Mouse (Mus musculus): ENCODE data around the gene Ptpn23. TPM values are rescaled to one million over a fixed set of nuclear protein-coding genes. Genes with fewer than 3 reads are reported as not detected.

The Ptpn23 gene
- 19.8 and 35.0 TPM in 2 replicates for polyA plus RNA-seq (2012; rRNA removed; ENCODE audit: low replicate concordance)

DNA sequence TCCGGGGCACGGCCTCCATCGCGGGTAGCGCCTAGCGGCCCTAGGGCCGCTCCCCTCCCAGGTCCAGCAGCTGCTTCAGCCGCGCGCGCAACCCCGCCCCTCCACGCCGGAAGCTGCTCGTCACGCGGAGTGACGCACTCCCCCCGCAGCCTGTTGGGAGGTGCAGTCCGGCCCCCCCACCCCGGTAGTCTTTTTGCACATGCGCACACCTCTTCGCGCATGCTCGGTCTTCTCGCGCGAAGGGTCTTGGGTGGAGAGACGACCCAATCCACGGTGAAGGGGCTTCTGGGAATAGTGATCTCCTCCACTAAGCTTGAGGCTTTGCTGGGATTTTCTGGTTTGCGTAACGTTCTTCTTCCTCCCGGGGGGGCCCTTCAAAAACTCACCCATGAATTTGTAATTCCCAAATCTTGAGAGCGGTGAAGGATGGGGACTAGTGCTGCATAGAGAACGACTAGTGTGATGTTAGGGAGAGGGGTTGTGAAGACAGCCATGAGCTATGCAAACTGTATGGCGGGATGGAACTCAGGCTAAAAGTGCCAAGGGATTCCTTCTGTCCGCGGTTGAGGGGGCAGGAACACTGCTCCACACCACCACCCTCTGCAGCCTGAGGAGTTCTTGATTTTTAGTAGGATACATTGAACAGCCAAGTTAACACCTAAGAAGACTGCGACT, at the start of gene Ptpn23:
Gene Ptpn23 (minus strand): TSS at position 115 of the 675 bp plus-strand sequence.

DNA sequence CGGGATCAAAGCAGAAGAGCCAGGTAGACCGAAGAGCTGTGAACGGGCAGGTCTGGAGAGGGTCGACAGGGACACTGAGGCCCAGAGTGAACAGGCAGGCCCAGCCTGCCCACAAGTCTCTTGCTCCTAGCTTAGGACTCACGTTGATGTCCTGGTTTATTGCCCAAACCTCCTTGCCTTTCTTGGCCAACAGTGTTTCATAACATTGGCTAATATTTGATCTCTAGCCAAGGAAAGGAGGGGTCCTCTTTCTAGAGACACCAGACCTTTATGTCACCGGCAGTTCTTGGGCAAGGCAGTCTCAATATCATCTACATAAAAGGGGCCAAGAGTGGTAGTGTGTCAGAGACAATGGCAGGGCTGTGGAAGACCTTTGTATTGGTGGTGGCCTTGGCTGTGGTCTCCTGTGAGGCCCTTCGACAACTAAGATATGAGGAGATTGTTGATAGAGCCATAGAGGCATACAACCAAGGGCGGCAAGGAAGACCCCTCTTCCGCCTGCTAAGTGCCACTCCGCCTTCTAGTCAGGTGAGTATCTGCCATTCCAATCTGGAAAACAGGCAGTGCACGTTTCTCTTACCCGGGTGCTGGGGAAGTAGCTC, 11.6 kb upstream of the Ptpn23 start, which contains the start of gene Ngp:
Gene Ngp (plus strand): TSS at position 237 of the 602 bp plus-strand sequence.

Other genes with a start within 250 kb of the Ptpn23 start
- 2.3 and 5.0 TPM in 2 replicates for gene Cspg5, start 164.4 kb downstream of the Ptpn23 start, polyA plus RNA-seq (2012; rRNA removed; ENCODE audit: low replicate concordance)
- gene Elp6, start 103.0 kb downstream of the Ptpn23 start, polyA plus RNA-seq (2012; rRNA removed; ENCODE audit: low replicate concordance): 11.1 and 21.4 TPM in 2 replicates
- gene Scap, start 74.9 kb downstream of the Ptpn23 start, polyA plus RNA-seq (2012; rRNA removed; ENCODE audit: low replicate concordance): 23.6 and 37.5 TPM in 2 replicates
- 0.16 and 1.3 TPM in 2 replicates for gene Ngp, start 11.5 kb upstream of the Ptpn23 start, polyA plus RNA-seq (2012; rRNA removed; ENCODE audit: low replicate concordance)
- gene Klhl18, start 68.5 kb upstream of the Ptpn23 start, polyA plus RNA-seq (2012; rRNA removed; ENCODE audit: low replicate concordance): 16.0 and 25.8 TPM in 2 replicates
- 1.0 and 1.4 TPM in 2 replicates for gene Kif9, start 68.7 kb upstream of the Ptpn23 start, polyA plus RNA-seq (2012; rRNA removed; ENCODE audit: low replicate concordance)
- 36.3 and 56.5 TPM in 2 replicates for gene Setd2, start 124.4 kb upstream of the Ptpn23 start, polyA plus RNA-seq (2012; rRNA removed; ENCODE audit: low replicate concordance)
- gene Nradd, start 216.2 kb upstream of the Ptpn23 start, polyA plus RNA-seq (2012; rRNA removed; ENCODE audit: low replicate concordance): 12.8 and 38.1 TPM in 2 replicates
- gene Nbeal2, start 245.9 kb upstream of the Ptpn23 start, polyA plus RNA-seq (2012; rRNA removed; ENCODE audit: low replicate concordance): 27.7 and 35.7 TPM in 2 replicates
- 72.6 and 80.9 TPM in 2 replicates for gene Ccdc12, start 248.3 kb upstream of the Ptpn23 start, polyA plus RNA-seq (2012; rRNA removed; ENCODE audit: low replicate concordance)

Data from subcutaneous adipose tissue, adult 2 months (tissue).